ENCODE assay signal across 25 mouse cellular contexts in the genomic region with DNA sequence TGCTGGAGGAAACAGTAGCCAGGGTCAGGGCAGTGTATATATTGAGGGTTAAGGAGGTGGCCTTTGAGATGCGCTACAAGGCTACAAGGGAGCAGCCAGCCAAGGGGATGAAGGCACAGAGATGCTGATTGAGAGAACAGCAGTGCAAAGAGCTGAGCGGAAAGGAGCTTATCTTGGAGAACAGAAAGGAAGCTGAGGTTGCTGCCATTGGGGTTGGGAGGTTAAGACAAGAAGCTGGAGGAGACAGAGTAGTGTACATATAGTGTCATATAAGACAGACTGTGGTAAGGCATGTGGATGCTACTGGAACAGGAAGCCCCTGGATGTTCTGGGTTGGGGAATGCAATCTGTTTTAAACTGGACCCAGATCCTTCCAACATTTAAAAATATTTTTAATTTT. TPM values are rescaled to one million over a fixed set of nuclear protein-coding genes. Genes with fewer than 3 reads are reported as not detected.
DNase-seq lines count a peak whose midpoint lies in the region; ATAC-seq and TF ChIP-seq lines count a peak whose summit lies in the region.
"Had no signal": no experiment of that assay in that cellular context is flagged by ENCODE, and none has a peak within 500 bp of the region (broad histone marks: within the 10 kb centered on the region; RNA-seq: fewer than 3 reads in every experiment).

No protein-coding gene starts in this region.

- 35% methylated on average over 2 of the region's 2 CpGs for WGBS in heart, embryonic 16.5 days
- WGBS in heart, adult 2 months: 35% methylated on average over 2 of the region's 2 CpGs
- 9% methylated on average over 2 of the region's 2 CpGs for WGBS in liver, embryonic 12.5 days (ENCODE audit: insufficient replicate concordance)
- 23% methylated on average over 2 of the region's 2 CpGs for WGBS in liver, embryonic 11.5 days

- no peak for DNase-seq in heart, adult 2 months
- no peak for DNase-seq in liver, embryonic 11.5 days (ENCODE audit: low spot score)
- no peak for DNase-seq in gastrocnemius, adult 8-10 months (ENCODE audit: low spot score in 2 of 2)
- DNase-seq in spleen, postnatal 36 days (ENCODE audit: low spot score in 2 of 2): no peak
- DNase-seq: adrenal gland, adult 2 months; cerebellum, adult 2 months; gastrocnemius, postnatal 10 days; kidney, postnatal 25 days; liver, embryonic 13.5 days had no signal

- no peak overlapping the region for H3K4me2 ChIP-seq in heart, embryonic 16.5 days (ENCODE audit: low read depth, low read length)
- no peak overlapping the region for H3K4me2 ChIP-seq in liver, embryonic 12.5 days
- no peak overlapping the region for H3K4me2 ChIP-seq in liver, embryonic 11.5 days
- H3K4me2 ChIP-seq: embryonic facial prominence, embryonic 12.5 days; forebrain, embryonic 13.5 days; liver, embryonic 13.5 days; midbrain, embryonic 11.5 days had no signal

- H3K27me3 ChIP-seq in heart, embryonic 16.5 days (ENCODE audit: control insufficient read depth, insufficient read depth, low read length): no peaks in the 10 kb centered on the region
- no peaks in the 10 kb centered on the region for H3K27me3 ChIP-seq in heart, adult 2 months (ENCODE audit: control insufficient read depth, insufficient read depth, low read length)
- H3K27me3 ChIP-seq in liver, embryonic 12.5 days (replicated peaks): no peaks in the 10 kb centered on the region
- H3K27me3 ChIP-seq in liver, embryonic 11.5 days (replicated peaks; ENCODE audit: control insufficient read depth, insufficient read depth, low read length): no peaks in the 10 kb centered on the region
- H3K27me3 ChIP-seq: embryonic facial prominence, embryonic 12.5 days; forebrain, embryonic 13.5 days; liver, embryonic 13.5 days had no signal

- no peak for TF ChIP-seq POLR2A in heart, adult 2 months (IDR thresholded peaks at IDR 0.05; ENCODE audit: insufficient read depth, low read depth, low read length)

- no peaks in the 10 kb centered on the region for H3K4me1 ChIP-seq in heart, embryonic 16.5 days (ENCODE audit: control insufficient read depth, insufficient read depth, low read length)
- no peaks in the 10 kb centered on the region for H3K4me1 ChIP-seq in heart, adult 2 months (ENCODE audit: control insufficient read depth, insufficient read depth, low read length)
- no peaks in the 10 kb centered on the region for H3K4me1 ChIP-seq in liver, embryonic 12.5 days
- peaks cover 5% of the 10 kb centered on the region; the same call in 1 of the 2 replicates for H3K4me1 ChIP-seq in liver, embryonic 11.5 days (replicated peaks; ENCODE audit: control insufficient read depth, insufficient read depth, low read length)
- H3K4me1 ChIP-seq: forebrain, embryonic 13.5 days had no signal

- H3K9me3 ChIP-seq in heart, embryonic 16.5 days (replicated peaks; ENCODE audit: control insufficient read depth, low read length): no peaks in the 10 kb centered on the region
- no peaks in the 10 kb centered on the region for H3K9me3 ChIP-seq in liver, embryonic 12.5 days (replicated peaks)
- no peaks in the 10 kb centered on the region for H3K9me3 ChIP-seq in liver, embryonic 11.5 days (ENCODE audit: control insufficient read depth, low read length)
- H3K9me3 ChIP-seq: embryonic facial prominence, embryonic 12.5 days; forebrain, embryonic 13.5 days; liver, embryonic 13.5 days had no signal

- intact Hi-C loops in heart, adult 2 months (cut with DNase I): no loop called here

- no peaks in the 10 kb centered on the region for H3K36me3 ChIP-seq in heart, embryonic 16.5 days (ENCODE audit: control insufficient read depth, insufficient read depth)
- H3K36me3 ChIP-seq in heart, adult 2 months (ENCODE audit: control insufficient read depth, insufficient read depth, low read length): no peaks in the 10 kb centered on the region
- H3K36me3 ChIP-seq in liver, embryonic 12.5 days: no peaks in the 10 kb centered on the region
- H3K36me3 ChIP-seq in liver, embryonic 11.5 days (ENCODE audit: control insufficient read depth, insufficient read depth, low read length): no peaks in the 10 kb centered on the region
- H3K36me3 ChIP-seq: embryonic facial prominence, embryonic 12.5 days; liver, embryonic 13.5 days had no signal

- H3K79me2 ChIP-seq in heart, adult 2 months (replicated peaks; ENCODE audit: control insufficient read depth, insufficient read depth, low read length): no peaks in the 10 kb centered on the region

- H3K9ac ChIP-seq in heart, embryonic 16.5 days (ENCODE audit: low read length): no peak overlapping the region
- H3K9ac ChIP-seq in heart, adult 2 months (ENCODE audit: low read depth, low read length): no peak overlapping the region
- no peak overlapping the region for H3K9ac ChIP-seq in liver, embryonic 12.5 days
- no peak overlapping the region for H3K9ac ChIP-seq in liver, embryonic 11.5 days (ENCODE audit: low read depth, low read length)
- H3K9ac ChIP-seq: embryonic facial prominence, embryonic 12.5 days; forebrain, embryonic 13.5 days; liver, embryonic 13.5 days had no signal

- no peak for TF ChIP-seq CTCF in heart, adult 2 months (IDR thresholded peaks at IDR 0.05)

- peak overlapping the region; percentile 49; the same call in 1 of the 2 replicates for H3K27ac ChIP-seq in heart, embryonic 16.5 days (ENCODE audit: low read length)
- H3K27ac ChIP-seq in heart, adult 2 months: no peak overlapping the region
- H3K27ac ChIP-seq in liver, embryonic 12.5 days: no peak overlapping the region
- no peak overlapping the region for H3K27ac ChIP-seq in liver, embryonic 11.5 days (ENCODE audit: low read depth, low read length)
- H3K27ac ChIP-seq: forebrain, embryonic 13.5 days; liver, embryonic 13.5 days; macrophage; stomach, postnatal 0 days had no signal

- ATAC-seq in heart, embryonic 16.5 days (replicated peaks; ENCODE audit: extremely low read depth, insufficient read depth, low FRiP score): no peak
- 0 out of 2 replicates have a peak, but pooled peaks have one; percentile 40 for ATAC-seq in liver, embryonic 12.5 days
- no peak; the same call in 1 of the 2 replicates for ATAC-seq in liver, embryonic 11.5 days (replicated peaks; ENCODE audit: low FRiP score)
- peak; percentile 42 for ATAC-seq in megakaryocyte progenitor cell, adult 5-6 weeks (replicated peaks; ENCODE audit: poor library complexity)
- ATAC-seq: forebrain, embryonic 13.5 days had no signal

- no peak for TF ChIP-seq EP300 in heart, adult 2 months (IDR thresholded peaks at IDR 0.05; ENCODE audit: insufficient read depth, low read depth, low read length)

- H3K4me3 ChIP-seq in heart, embryonic 16.5 days (ENCODE audit: low read length): no peak overlapping the region
- H3K4me3 ChIP-seq in heart, adult 2 months: no peak overlapping the region
- no peak overlapping the region for H3K4me3 ChIP-seq in liver, embryonic 12.5 days
- no peak overlapping the region for H3K4me3 ChIP-seq in liver, embryonic 11.5 days (ENCODE audit: low read depth, low read length)
- H3K4me3 ChIP-seq: embryonic facial prominence, embryonic 12.5 days; erythroblast, embryonic 14.5 days; forebrain, embryonic 13.5 days; liver, embryonic 13.5 days had no signal

RNA-seq across cellular contexts. Expression of gene Ccl1, which starts 35.4 kb away (rescaled TPM):
- 0.30 TPM in 1 of 2 replicates, not detected in the other for polyA plus RNA-seq in heart, embryonic 16.5 days (2015; fragmentation: Nextera tagmentation; extraction: Ambion mirVana)
- not detected for total RNA-seq in heart, adult 2 months (2021)
- not detected in 2 replicates for polyA plus RNA-seq in heart, adult 2 months (2012; rRNA removed)
- polyA plus RNA-seq in liver, embryonic 12.5 days (2016; fragmentation: Nextera tagmentation; extraction: Ambion mirVana): not detected in 2 replicates
- not detected in 2 replicates for polyA plus RNA-seq in liver, embryonic 11.5 days (2014; fragmentation: Nextera tagmentation; extraction: Ambion mirVana)
- not detected in 2 replicates for total RNA-seq in megakaryocyte progenitor cell, adult 5-6 weeks (2015)
- total RNA-seq in megakaryocyte progenitor cell, adult 5-6 weeks (2017): not detected in 2 replicates
- not detected for total RNA-seq in gastrocnemius, adult 8-10 months (2022)
- total RNA-seq: adrenal gland, adult 2 months; gastrocnemius, postnatal 10 days; heart, adult 8-10 months; left cerebral cortex, adult 18-20 months; left cerebral cortex, postnatal 4 days had no signal
- polyA plus RNA-seq: adrenal gland, adult 2 months; cerebellum, adult 2 months; embryonic facial prominence, embryonic 12.5 days; erythroblast, embryonic 14.5 days; forebrain, embryonic 13.5 days; frontal cortex, adult 2 months; kidney, adult 2 months; liver, embryonic 13.5 days; lung, embryonic 16.5 days; macrophage; stomach, postnatal 0 days had no signal

RNA-seq across cellular contexts. Expression of gene Tmem132e, which starts 47.8 kb away (rescaled TPM):
- polyA plus RNA-seq in heart, embryonic 16.5 days (2015; fragmentation: Nextera tagmentation; extraction: Ambion mirVana): 0.04 and 0.12 TPM in 2 replicates
- total RNA-seq in heart, adult 2 months (2021): under 1 TPM; 0.14 to 0.26 TPM
- polyA plus RNA-seq in heart, adult 2 months (2012; rRNA removed): 0.06 and 0.10 TPM in 2 replicates
- polyA plus RNA-seq in liver, embryonic 12.5 days (2016; fragmentation: Nextera tagmentation; extraction: Ambion mirVana): 0.26 and 0.52 TPM in 2 replicates
- 0.25 and 0.27 TPM in 2 replicates for polyA plus RNA-seq in liver, embryonic 11.5 days (2014; fragmentation: Nextera tagmentation; extraction: Ambion mirVana)
- not detected in 2 replicates for total RNA-seq in megakaryocyte progenitor cell, adult 5-6 weeks (2015)
- not detected in 2 replicates for total RNA-seq in megakaryocyte progenitor cell, adult 5-6 weeks (2017)
- not detected for total RNA-seq in gastrocnemius, adult 8-10 months (2022)
- polyA plus RNA-seq: erythroblast, embryonic 14.5 days; macrophage; thymus, postnatal 0 days had no signal

Comparison
In these comparisons a context has a peak if more than half of its experiments do, and no peak if none do; other contexts are left out.
1. ATAC-seq: peak in liver, embryonic 12.5 days (single experiment) and megakaryocyte progenitor cell, adult 5-6 weeks (single experiment); none in heart, embryonic 16.5 days (single experiment) and liver, embryonic 11.5 days (single experiment).